Mouse (Mus musculus): ENCODE results near the gene Usp20.

DNA sequence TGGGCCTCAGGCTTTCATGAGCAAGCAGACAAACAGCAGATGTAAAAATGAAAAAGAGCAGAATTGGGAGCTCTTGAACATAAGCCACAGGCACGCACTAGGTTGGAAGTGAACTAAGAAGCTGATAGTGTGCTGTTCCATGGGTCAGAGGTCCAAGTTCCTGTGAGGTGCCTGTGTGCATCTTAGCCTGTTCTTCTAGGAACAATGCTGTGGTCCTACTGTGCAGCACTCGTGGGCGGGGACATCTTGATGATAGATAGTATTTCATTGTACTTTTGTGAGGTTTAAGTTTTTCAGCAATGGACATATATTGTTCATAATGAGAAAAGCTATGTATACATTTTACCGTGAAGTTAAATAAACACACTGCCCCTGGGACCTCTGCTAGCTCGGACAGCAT is 25.1 kb downstream of the Usp20 start:
- TF ChIP-seq CTCF (conservative IDR thresholded peaks at IDR 0.05 in 1 of 2, IDR thresholded peaks at IDR 0.05 in 1 of 2; ENCODE audit: low read depth in 2 of 2, low read length in 2 of 2) (no peak), RAD21 (IDR thresholded peaks at IDR 0.05; ENCODE audit: low read depth, low read length) (no peak), ZMIZ1 (IDR thresholded peaks at IDR 0.05; ENCODE audit: low read depth, low read length) (no peak), POLR2A (IDR thresholded peaks at IDR 0.05; ENCODE audit: low read depth, low read length) (no peak), MAX (IDR thresholded peaks at IDR 0.05; ENCODE audit: low read length) (no peak), TCF12 (IDR thresholded peaks at IDR 0.05; ENCODE audit: low read depth, low read length) (no peak), EP300 (IDR thresholded peaks at IDR 0.05; ENCODE audit: low read length) (no peak), CHD1 (IDR thresholded peaks at IDR 0.05; ENCODE audit: low read depth, low read length) (no peak), ZKSCAN1 (IDR thresholded peaks at IDR 0.05; ENCODE audit: borderline replicate concordance, low read depth, low read length) (no peak), HCFC1 (IDR thresholded peaks at IDR 0.05; ENCODE audit: low read depth, low read length) (no peak), E2F4 (IDR thresholded peaks at IDR 0.05; ENCODE audit: insufficient replicate concordance, low read depth, low read length) (no peak), USF1 (IDR thresholded peaks at IDR 0.05; ENCODE audit: low read depth, low read length) (no peak), NELFE (IDR thresholded peaks at IDR 0.05; ENCODE audit: low read depth, low read length) (no peak)

Data from CH12.LX (cell line).